Mouse (Mus musculus): ENCODE results near the gene Cd47. TPM values are rescaled to one million over a fixed set of nuclear protein-coding genes. Genes with fewer than 3 reads are reported as not detected.

The Cd47 gene
- polyA plus RNA-seq, 1 experiment, result 8.1 TPM

DNA sequence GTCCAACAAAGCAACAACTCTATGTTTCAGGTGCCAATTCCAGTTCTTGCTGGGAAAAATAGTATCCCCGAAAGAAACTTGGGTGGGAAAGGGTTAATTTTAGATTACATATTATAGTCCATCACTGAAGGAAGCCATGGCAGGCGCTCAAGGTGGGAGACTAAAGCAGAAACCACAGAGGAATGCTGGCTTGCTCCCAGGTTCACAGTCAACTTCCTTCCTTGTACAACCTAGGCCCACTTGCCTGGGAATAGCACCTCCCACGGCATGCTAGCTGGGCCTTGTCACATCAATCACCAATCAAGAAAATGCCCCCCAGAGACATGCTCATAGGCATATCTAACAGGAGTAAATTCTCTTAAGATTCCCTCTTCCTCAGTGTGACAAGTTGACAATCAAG is 32.0 kb downstream of the Cd47 start:
- H3K36me3 ChIP-seq (ENCODE audit: control insufficient read depth, insufficient read depth, low read length), result no peaks in the 10 kb centered on the region
- no peaks in the 10 kb centered on the region for H3K27me3 ChIP-seq (ENCODE audit: control insufficient read depth, insufficient read depth, low read length)
- no peak overlapping the region for H3K27ac ChIP-seq (ENCODE audit: control insufficient read depth, insufficient read depth, low read depth, low read length)
- H3K4me1 ChIP-seq (ENCODE audit: control insufficient read depth, insufficient read depth, low read length), result no peaks in the 10 kb centered on the region
- H3K4me3 ChIP-seq (ENCODE audit: control insufficient read depth, low read depth, low read length), result no peak overlapping the region
- TF ChIP-seq POLR2A (IDR thresholded peaks at IDR 0.05; ENCODE audit: control insufficient read depth, low read depth, low read length) (no peak), CTCF (IDR thresholded peaks at IDR 0.05; ENCODE audit: control insufficient read depth, insufficient read depth, insufficient replicate concordance, low read depth, low read length) (no peak)

DNA sequence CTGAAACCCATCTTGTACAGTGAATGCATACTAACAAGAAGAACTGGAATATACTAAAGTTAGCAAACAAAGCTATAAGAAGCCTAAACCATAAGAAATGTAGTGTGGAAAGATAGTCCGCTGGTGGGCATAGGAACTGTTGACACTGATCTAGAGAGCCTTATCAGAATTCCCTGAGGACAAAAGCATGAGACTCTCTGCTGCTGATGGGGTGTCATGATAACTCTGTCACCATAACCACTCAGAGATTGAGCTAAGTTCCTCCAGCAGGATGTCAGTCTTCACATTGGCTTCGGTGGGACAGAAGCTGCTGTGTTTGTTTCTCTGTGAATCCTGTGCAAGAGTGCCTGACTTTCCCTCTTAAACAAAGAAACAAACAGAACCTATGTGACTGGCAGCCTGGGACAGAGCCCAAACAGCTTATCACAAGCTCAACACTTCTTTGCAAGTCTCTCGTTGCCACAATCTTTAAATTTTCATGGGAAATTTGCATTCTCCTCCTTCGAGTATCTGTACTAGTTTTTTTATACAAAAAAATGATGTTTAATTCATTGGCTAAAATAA is 33.9 kb downstream of the Cd47 start:
- Histone ChIP-seq H3K27ac (ENCODE audit: control insufficient read depth, insufficient read depth, low read depth, low read length) (no peak overlapping the region), H3K4me1 (ENCODE audit: control insufficient read depth, insufficient read depth, low read length) (no peaks in the 10 kb centered on the region), H3K4me3 (ENCODE audit: control insufficient read depth, low read depth, low read length) (no peak overlapping the region), H3K36me3 (ENCODE audit: control insufficient read depth, insufficient read depth, low read length) (no peaks in the 10 kb centered on the region), H3K27me3 (ENCODE audit: control insufficient read depth, insufficient read depth, low read length) (no peaks in the 10 kb centered on the region)
- TF ChIP-seq POLR2A (IDR thresholded peaks at IDR 0.05; ENCODE audit: control insufficient read depth, low read depth, low read length) (no peak), CTCF (IDR thresholded peaks at IDR 0.05; ENCODE audit: control insufficient read depth, insufficient read depth, insufficient replicate concordance, low read depth, low read length) (no peak)

DNA sequence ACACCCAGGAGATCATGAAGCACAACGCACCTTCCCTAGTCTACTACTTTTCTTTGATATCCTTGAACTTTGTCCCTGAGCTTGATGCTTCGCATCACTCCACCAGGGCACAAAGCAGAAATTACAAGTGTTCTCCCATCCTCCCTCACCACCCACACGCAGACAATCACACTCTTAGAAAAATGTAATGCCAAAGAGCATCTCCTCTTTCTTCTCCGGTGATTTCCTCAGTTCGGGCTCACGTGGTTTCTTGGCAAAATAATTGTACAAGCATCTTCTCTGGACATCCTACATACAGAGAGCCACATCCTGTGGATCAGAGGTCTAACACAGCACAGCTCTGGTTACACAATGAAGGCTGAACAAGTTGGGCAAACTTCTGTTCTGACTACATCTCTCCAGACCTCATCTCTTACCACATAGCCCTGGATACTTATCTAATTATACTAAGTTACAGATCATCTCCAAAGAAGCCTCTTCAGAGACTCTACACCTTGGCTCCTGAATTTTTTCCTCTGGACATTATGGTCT is 36.4 kb downstream of the Cd47 start:
- no peak overlapping the region for H3K4me3 ChIP-seq (ENCODE audit: control insufficient read depth, low read depth, low read length)
- TF ChIP-seq POLR2A (IDR thresholded peaks at IDR 0.05; ENCODE audit: control insufficient read depth, low read depth, low read length) (no peak), CTCF (IDR thresholded peaks at IDR 0.05; ENCODE audit: control insufficient read depth, insufficient read depth, insufficient replicate concordance, low read depth, low read length) (no peak)
- no peaks in the 10 kb centered on the region for H3K36me3 ChIP-seq (ENCODE audit: control insufficient read depth, insufficient read depth, low read length)
- no peaks in the 10 kb centered on the region for H3K27me3 ChIP-seq (ENCODE audit: control insufficient read depth, insufficient read depth, low read length)
- peaks cover 2% of the 10 kb centered on the region for H3K4me1 ChIP-seq (ENCODE audit: control insufficient read depth, insufficient read depth, low read length)
- no peak overlapping the region for H3K27ac ChIP-seq (ENCODE audit: control insufficient read depth, insufficient read depth, low read depth, low read length)

DNA sequence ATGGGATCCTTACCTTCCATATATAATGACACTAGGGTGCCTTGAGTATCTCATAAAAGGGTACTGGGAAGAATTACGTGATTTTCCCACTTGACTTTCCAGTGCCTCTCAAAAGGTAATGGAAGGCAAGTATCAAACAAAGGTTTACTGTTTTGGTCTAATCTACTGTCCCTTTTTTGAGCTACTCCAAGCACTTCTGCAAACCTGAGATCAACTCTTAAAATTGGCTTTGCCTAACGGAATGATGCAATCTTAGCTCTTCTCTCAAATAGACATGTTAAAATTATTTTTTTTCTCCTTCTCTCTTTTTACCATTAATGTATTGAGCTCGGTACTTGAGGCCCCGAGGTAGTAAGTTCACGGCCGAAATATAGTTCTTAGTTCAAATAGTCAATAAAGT is 38.6 kb downstream of the Cd47 start:
- H3K4me3 ChIP-seq (ENCODE audit: control insufficient read depth, low read depth, low read length), result no peak overlapping the region
- no peak overlapping the region for H3K27ac ChIP-seq (ENCODE audit: control insufficient read depth, insufficient read depth, low read depth, low read length)
- H3K36me3 ChIP-seq (ENCODE audit: control insufficient read depth, insufficient read depth, low read length), result no peaks in the 10 kb centered on the region
- peaks cover 2% of the 10 kb centered on the region for H3K4me1 ChIP-seq (ENCODE audit: control insufficient read depth, insufficient read depth, low read length)
- no peaks in the 10 kb centered on the region for H3K27me3 ChIP-seq (ENCODE audit: control insufficient read depth, insufficient read depth, low read length)
- TF ChIP-seq POLR2A (IDR thresholded peaks at IDR 0.05; ENCODE audit: control insufficient read depth, low read depth, low read length) (no peak), CTCF (IDR thresholded peaks at IDR 0.05; ENCODE audit: control insufficient read depth, insufficient read depth, insufficient replicate concordance, low read depth, low read length) (no peak)

DNA sequence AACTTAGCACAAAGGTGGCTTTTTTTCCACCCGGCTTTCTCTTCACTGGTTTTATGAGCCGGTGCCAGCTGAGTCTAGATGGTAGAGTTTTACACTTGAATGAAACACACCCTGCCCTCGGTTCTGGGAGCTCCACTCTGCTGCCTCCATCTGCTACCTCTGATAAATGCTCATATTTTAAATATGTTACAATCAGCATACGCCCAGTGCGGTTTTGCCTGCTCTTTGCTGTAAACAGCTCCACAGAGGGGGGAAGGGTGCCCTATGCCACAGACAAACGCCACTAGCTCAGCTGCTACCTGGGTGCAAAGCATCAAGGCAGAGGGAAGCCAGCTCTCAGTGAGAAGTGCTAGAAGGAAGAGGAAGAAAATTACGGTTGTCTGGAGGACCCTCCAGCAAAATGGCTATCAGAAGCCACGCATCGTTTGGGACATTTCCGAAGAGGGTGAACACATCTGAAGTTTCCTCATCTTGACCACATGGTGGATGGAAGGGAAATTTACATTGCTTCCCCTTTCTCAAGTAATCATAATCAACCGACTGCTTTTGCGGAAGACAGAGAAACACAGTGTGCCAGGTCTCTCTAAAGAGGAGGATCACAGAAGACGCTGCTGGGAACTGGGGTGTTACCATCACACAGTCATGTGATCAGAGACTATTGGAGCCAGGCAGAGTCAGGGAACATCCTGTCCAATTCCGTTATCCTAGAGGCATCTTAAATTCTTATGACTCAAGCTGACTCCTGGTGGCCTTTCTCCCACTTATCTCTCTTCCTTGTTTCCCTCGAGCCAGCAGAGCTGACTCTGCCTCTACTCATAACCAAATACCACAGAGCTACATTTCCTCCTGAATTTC is 39.6 kb downstream of the Cd47 start:
- H3K36me3 ChIP-seq (ENCODE audit: control insufficient read depth, insufficient read depth, low read length), result no peaks in the 10 kb centered on the region
- peaks cover 2% of the 10 kb centered on the region for H3K4me1 ChIP-seq (ENCODE audit: control insufficient read depth, insufficient read depth, low read length)
- TF ChIP-seq POLR2A (IDR thresholded peaks at IDR 0.05; ENCODE audit: control insufficient read depth, low read depth, low read length), result no peak
- no peaks in the 10 kb centered on the region for H3K27me3 ChIP-seq (ENCODE audit: control insufficient read depth, insufficient read depth, low read length)
- H3K27ac ChIP-seq (ENCODE audit: control insufficient read depth, insufficient read depth, low read depth, low read length), result no peak overlapping the region
- no peak overlapping the region for H3K4me3 ChIP-seq (ENCODE audit: control insufficient read depth, low read depth, low read length)

DNA sequence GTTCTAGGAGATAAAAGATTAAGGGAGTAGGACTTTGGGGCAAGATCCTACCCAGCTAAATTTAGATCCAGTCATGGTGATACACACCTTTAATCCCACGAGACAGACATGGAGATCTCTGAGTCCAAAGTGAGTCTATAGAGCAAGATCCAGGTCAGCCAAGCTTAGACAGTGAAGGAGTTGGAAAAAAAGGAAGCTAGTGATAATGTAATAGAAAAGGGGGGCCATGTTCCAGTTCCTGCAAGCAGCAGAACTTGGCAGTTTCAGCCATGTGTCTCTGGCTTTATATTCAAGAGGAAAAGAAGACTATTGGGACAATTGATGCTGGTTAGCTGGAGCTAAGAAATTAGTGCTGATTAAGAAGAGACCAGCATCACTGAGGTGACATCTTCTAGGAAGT is 43.4 kb downstream of the Cd47 start:
- no peaks in the 10 kb centered on the region for H3K36me3 ChIP-seq (ENCODE audit: control insufficient read depth, insufficient read depth, low read length)
- H3K27me3 ChIP-seq (ENCODE audit: control insufficient read depth, insufficient read depth, low read length), result no peaks in the 10 kb centered on the region
- no peak overlapping the region for H3K27ac ChIP-seq (ENCODE audit: control insufficient read depth, insufficient read depth, low read depth, low read length)
- H3K4me1 ChIP-seq (ENCODE audit: control insufficient read depth, insufficient read depth, low read length), result peaks cover 2% of the 10 kb centered on the region
- H3K4me3 ChIP-seq (ENCODE audit: control insufficient read depth, low read depth, low read length), result no peak overlapping the region
- TF ChIP-seq CTCF (IDR thresholded peaks at IDR 0.05; ENCODE audit: control insufficient read depth, insufficient read depth, insufficient replicate concordance, low read depth, low read length) (no peak), POLR2A (IDR thresholded peaks at IDR 0.05; ENCODE audit: control insufficient read depth, low read depth, low read length) (no peak)

DNA sequence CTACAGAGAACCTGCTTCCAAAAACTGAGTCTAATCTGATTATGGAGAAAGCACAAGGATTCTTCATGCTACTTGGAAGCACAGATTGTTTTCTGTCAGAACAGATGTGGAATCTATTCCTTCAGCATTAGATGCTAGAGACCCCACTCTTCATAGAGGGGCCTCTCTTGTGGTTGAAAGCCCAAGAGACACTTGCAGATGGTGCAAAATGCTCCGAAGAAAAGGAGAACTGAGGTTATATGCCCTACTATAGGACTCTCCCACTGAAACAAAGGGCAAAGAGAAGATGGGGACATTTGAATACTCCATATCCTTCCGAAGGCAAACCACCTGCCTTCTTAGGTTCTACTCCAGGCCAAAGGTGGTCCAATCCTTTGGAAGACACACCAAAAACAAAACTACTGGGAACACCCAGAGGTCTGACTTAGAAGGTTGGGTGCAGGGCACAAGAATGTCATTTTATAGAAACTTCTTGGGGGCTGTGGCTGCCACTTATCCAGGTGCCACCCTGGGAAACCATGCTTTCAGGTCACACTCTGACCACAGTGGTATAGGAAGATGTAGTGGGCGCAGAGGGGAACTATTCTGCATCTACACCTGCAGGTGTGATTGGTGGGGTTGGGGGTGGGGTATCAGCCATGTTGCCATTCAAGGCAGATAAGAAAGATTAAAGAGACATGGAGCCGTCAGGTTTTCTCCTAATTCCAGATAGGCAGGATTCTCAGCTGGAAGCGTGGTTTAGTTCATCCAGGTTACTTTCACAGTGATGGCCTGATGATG is 47.1 kb downstream of the Cd47 start:
- TF ChIP-seq CTCF (IDR thresholded peaks at IDR 0.05; ENCODE audit: control insufficient read depth, insufficient read depth, insufficient replicate concordance, low read depth, low read length) (no peak), POLR2A (IDR thresholded peaks at IDR 0.05; ENCODE audit: control insufficient read depth, low read depth, low read length) (no peak)
- H3K27ac ChIP-seq (ENCODE audit: control insufficient read depth, insufficient read depth, low read depth, low read length), result no peak overlapping the region
- no peaks in the 10 kb centered on the region for H3K4me1 ChIP-seq (ENCODE audit: control insufficient read depth, insufficient read depth, low read length)
- no peaks in the 10 kb centered on the region for H3K27me3 ChIP-seq (ENCODE audit: control insufficient read depth, insufficient read depth, low read length)
- no peaks in the 10 kb centered on the region for H3K36me3 ChIP-seq (ENCODE audit: control insufficient read depth, insufficient read depth, low read length)
- no peak overlapping the region for H3K4me3 ChIP-seq (ENCODE audit: control insufficient read depth, low read depth, low read length)

Data from testis, adult 2 months (tissue).